Mouse (Mus musculus): ENCODE results near the gene Smchd1.
A peak's percentile ranks its signal among the peaks of the same experiment; 100 is the strongest.
"Not testable (repeated sequence)": the region's sequence is repeated elsewhere in the genome, so short reads cannot be mapped to it uniquely, and the experiment has no call there.

Gene Smchd1

GRCm38 (mm10) chr17:71445191-71445590 is 30.0 kb downstream of the Smchd1 start:
- no peak for DNase-seq (ENCODE audit: low spot score in 2 of 2)

GRCm38 (mm10) chr17:71444718-71445117 is 30.4 kb downstream of the Smchd1 start:
- no peak for DNase-seq (ENCODE audit: low spot score in 2 of 2)

- no peak for DNase-seq (ENCODE audit: low spot score in 2 of 2)
Measured at GRCm38 (mm10) chr17:71444126-71444525, 31.0 kb downstream of the Smchd1 start.

- no peak for DNase-seq (ENCODE audit: low spot score in 2 of 2)
Measured at GRCm38 (mm10) chr17:71443273-71443672, 31.9 kb downstream of the Smchd1 start.

GRCm38 (mm10) chr17:71422502-71422901 is 52.6 kb downstream of the Smchd1 start:
- DNase-seq (ENCODE audit: low spot score in 2 of 2) = not testable (repeated sequence)

- not testable (repeated sequence) for DNase-seq (ENCODE audit: low spot score in 2 of 2)
Measured at GRCm38 (mm10) chr17:71419448-71419847, 55.7 kb downstream of the Smchd1 start.

GRCm38 (mm10) chr17:71417008-71417407 is 58.1 kb downstream of the Smchd1 start:
- no peak for DNase-seq (ENCODE audit: low spot score in 2 of 2)

GRCm38 (mm10) chr17:71387401-71387800 is 87.7 kb downstream of the Smchd1 start:
- peak in 1 of 2 experiments; percentile 11 for DNase-seq (ENCODE audit: low spot score in 2 of 2)

GRCm38 (mm10) chr17:71380346-71380745 is 94.8 kb downstream of the Smchd1 start:
- no peak for DNase-seq (ENCODE audit: low spot score in 2 of 2)

GRCm38 (mm10) chr17:71377901-71378300 is 97.2 kb downstream of the Smchd1 start:
- no peak for DNase-seq (ENCODE audit: low spot score in 2 of 2)

GRCm38 (mm10) chr17:71355526-71355925 is 119.6 kb downstream of the Smchd1 start:
- no peak for DNase-seq (ENCODE audit: low spot score in 2 of 2)

GRCm38 (mm10) chr17:71354205-71354604 is 120.9 kb downstream of the Smchd1 start:
- no peak for DNase-seq (ENCODE audit: low spot score in 2 of 2)

GRCm38 (mm10) chr17:71348188-71348587 is 127.0 kb downstream of the Smchd1 start:
- DNase-seq (ENCODE audit: low spot score in 2 of 2) = no peak

- no peak for DNase-seq (ENCODE audit: low spot score in 2 of 2)
Measured at GRCm38 (mm10) chr17:71342006-71342405, 133.1 kb downstream of the Smchd1 start.

- no peak for DNase-seq (ENCODE audit: low spot score in 2 of 2)
Measured at GRCm38 (mm10) chr17:71338627-71339026, 136.5 kb downstream of the Smchd1 start.

- DNase-seq (ENCODE audit: low spot score in 2 of 2) = no peak
Measured at GRCm38 (mm10) chr17:71337546-71337945, 137.6 kb downstream of the Smchd1 start.

GRCm38 (mm10) chr17:71336421-71336820 is 138.7 kb downstream of the Smchd1 start:
- no peak for DNase-seq (ENCODE audit: low spot score in 2 of 2)

GRCm38 (mm10) chr17:71332298-71332697 is 142.8 kb downstream of the Smchd1 start:
- no peak for DNase-seq (ENCODE audit: low spot score in 2 of 2)

GRCm38 (mm10) chr17:71320731-71321130 is 154.4 kb downstream of the Smchd1 start:
- DNase-seq (ENCODE audit: low spot score in 2 of 2) = not testable (repeated sequence)

- DNase-seq (ENCODE audit: low spot score in 2 of 2) = no peak
Measured at GRCm38 (mm10) chr17:71319361-71319760, 155.8 kb downstream of the Smchd1 start.

- DNase-seq (ENCODE audit: low spot score in 2 of 2) = no peak
Measured at GRCm38 (mm10) chr17:71317571-71317970, 157.6 kb downstream of the Smchd1 start.

- no peak for DNase-seq (ENCODE audit: low spot score in 2 of 2)
Measured at GRCm38 (mm10) chr17:71314315-71314714, 160.8 kb downstream of the Smchd1 start.

- no peak for DNase-seq (ENCODE audit: low spot score in 2 of 2)
Measured at GRCm38 (mm10) chr17:71311340-71312171, 163.6 kb downstream of the Smchd1 start, which contains the start of gene Emilin2. Gene Emilin2 (minus strand): TSS chr17:71311978.

Measured in urinary bladder, postnatal 36 days (tissue).